Mouse (Mus musculus): ENCODE results near the gene Cpm.

Cpm gene

GRCm38 (mm10) chr10:117663056-117663864 lies 34.0 kb downstream of the Cpm start:
- no peak for DNase-seq (ENCODE audit: low read depth)

GRCm38 (mm10) chr10:117663865-117664200 lies 34.5 kb downstream of the Cpm start:
- DNase-seq (ENCODE audit: low read depth) = no peak

GRCm38 (mm10) chr10:117664208-117664925 lies 35.1 kb downstream of the Cpm start:
- no peak for DNase-seq (ENCODE audit: low read depth)

GRCm38 (mm10) chr10:117664926-117665209 lies 35.6 kb downstream of the Cpm start:
- no peak for DNase-seq (ENCODE audit: low read depth)

- no peak for DNase-seq (ENCODE audit: low read depth)
Measured at GRCm38 (mm10) chr10:117665376-117666275, 36.3 kb downstream of the Cpm start.

- no peak for DNase-seq (ENCODE audit: low read depth)
Measured at GRCm38 (mm10) chr10:117666361-117666760, 37.1 kb downstream of the Cpm start.

GRCm38 (mm10) chr10:117666947-117667630 lies 37.8 kb downstream of the Cpm start:
- no peak for DNase-seq (ENCODE audit: low read depth)

GRCm38 (mm10) chr10:117667663-117668507 lies 38.6 kb downstream of the Cpm start:
- DNase-seq (ENCODE audit: low read depth) = no peak

GRCm38 (mm10) chr10:117668546-117669300 lies 39.4 kb downstream of the Cpm start:
- DNase-seq (ENCODE audit: low read depth) = no peak

GRCm38 (mm10) chr10:117669449-117670090 lies 40.3 kb downstream of the Cpm start:
- no peak for DNase-seq (ENCODE audit: low read depth)

- no peak for DNase-seq (ENCODE audit: low read depth)
Measured at GRCm38 (mm10) chr10:117670092-117670491, 40.8 kb downstream of the Cpm start.

- no peak for DNase-seq (ENCODE audit: low read depth)
Measured at GRCm38 (mm10) chr10:117670791-117671190, 41.5 kb downstream of the Cpm start.

GRCm38 (mm10) chr10:117671266-117671665 lies 42.0 kb downstream of the Cpm start:
- no peak for DNase-seq (ENCODE audit: low read depth)

- no peak for DNase-seq (ENCODE audit: low read depth)
Measured at GRCm38 (mm10) chr10:117671930-117672666, 42.8 kb downstream of the Cpm start.

- no peak for DNase-seq (ENCODE audit: low read depth)
Measured at GRCm38 (mm10) chr10:117672693-117673092, 43.4 kb downstream of the Cpm start.

- no peak for DNase-seq (ENCODE audit: low read depth)
Measured at GRCm38 (mm10) chr10:117673913-117674312, 44.6 kb downstream of the Cpm start.

GRCm38 (mm10) chr10:117674359-117675019 lies 45.2 kb downstream of the Cpm start:
- no peak for DNase-seq (ENCODE audit: low read depth)
